Mouse (Mus musculus) forebrain, embryonic 11.5 days (tissue): ENCODE data around the gene Khnyn. TPM values are rescaled to one million over a fixed set of nuclear protein-coding genes. Genes with fewer than 3 reads are reported as not detected.

Experiments used
- ATAC-seq: fragments of 200-750 bp; cut with Nextera tagmentation; replicated peaks from 2 replicates; pipeline ENCODE4 v1.8.0; 2017; ENCODE audit warnings: moderate TSS enrichment; ENCODE audit not compliant: low FRiP score
- DNase-seq: peaks from one replicate; pipeline ENCODE4 v3.0.0-alpha.2; 2017; ENCODE audit warnings: low spot score
- H3K27ac ChIP-seq: fragments of 300-500 bp; sonication (generic); 2 replicates; pipeline ENCODE4 v1.5.1; 2014; ENCODE audit warnings: low read depth, low read length
- H3K27me3 ChIP-seq: fragments of 300-500 bp; sonication (generic); 2 replicates; pipeline ENCODE4 v1.6.1; 2014; ENCODE audit warnings: mild to moderate bottlenecking, low read length, mixed read lengths; ENCODE audit not compliant: control insufficient read depth, insufficient read depth
- H3K36me3 ChIP-seq: fragments of 300-500 bp; sonication (generic); 2 replicates; pipeline ENCODE4 v1.6.1; 2014; ENCODE audit warnings: mild to moderate bottlenecking, low read length, moderate library complexity, mixed read lengths; ENCODE audit not compliant: control insufficient read depth, insufficient read depth
- H3K4me1 ChIP-seq: fragments of 300-500 bp; sonication (generic); replicated peaks from 2 replicates; pipeline ENCODE4 v1.6.1; 2014; ENCODE audit warnings: low read length, mixed read lengths; ENCODE audit not compliant: control insufficient read depth, insufficient read depth
- H3K4me2 ChIP-seq: fragments of 300-500 bp; sonication (generic); 2 replicates; pipeline ENCODE4 v1.6.1; 2014; ENCODE audit warnings: low read depth, mild to moderate bottlenecking, low read length, moderate library complexity, mixed read lengths; ENCODE audit not compliant: severe bottlenecking
- H3K4me3 ChIP-seq: fragments of 300-500 bp; sonication (generic); 2 replicates; pipeline ENCODE4 v1.5.1; 2014; ENCODE audit warnings: low read depth, low read length
- H3K9ac ChIP-seq: fragments of 300-500 bp; sonication (generic); 2 replicates; pipeline ENCODE4 v1.6.1; 2014; ENCODE audit warnings: low read length
- H3K9me3 ChIP-seq: fragments of 300-500 bp; sonication (generic); 2 replicates; pipeline ENCODE4 v1.6.1; 2016; ENCODE audit warnings: low read length, mixed read lengths; ENCODE audit not compliant: control insufficient read depth
- WGBS: fragments of 180-500 bp; shearing (Covaris S2); extraction: QIAGEN DNeasy Blood & Tissue Kit; methylation state at CpG from one replicate; pipeline ENCODE4 v1.1.7; 2014; 5-methylcytosine and 5-hydroxymethylcytosine counted together
- polyA plus RNA-seq: library from polyadenylated mRNA; unstranded; fragments of >200 nt; fragmentation: Nextera tagmentation; extraction: Ambion mirVana; gene quantifications from 2 replicates; pipeline ENCODE4 v1.2.1, GENCODE M21; 2014

Gene Khnyn
- polyA plus RNA-seq, 1 experiment from 2014 or later = 14.9 TPM

DNA sequence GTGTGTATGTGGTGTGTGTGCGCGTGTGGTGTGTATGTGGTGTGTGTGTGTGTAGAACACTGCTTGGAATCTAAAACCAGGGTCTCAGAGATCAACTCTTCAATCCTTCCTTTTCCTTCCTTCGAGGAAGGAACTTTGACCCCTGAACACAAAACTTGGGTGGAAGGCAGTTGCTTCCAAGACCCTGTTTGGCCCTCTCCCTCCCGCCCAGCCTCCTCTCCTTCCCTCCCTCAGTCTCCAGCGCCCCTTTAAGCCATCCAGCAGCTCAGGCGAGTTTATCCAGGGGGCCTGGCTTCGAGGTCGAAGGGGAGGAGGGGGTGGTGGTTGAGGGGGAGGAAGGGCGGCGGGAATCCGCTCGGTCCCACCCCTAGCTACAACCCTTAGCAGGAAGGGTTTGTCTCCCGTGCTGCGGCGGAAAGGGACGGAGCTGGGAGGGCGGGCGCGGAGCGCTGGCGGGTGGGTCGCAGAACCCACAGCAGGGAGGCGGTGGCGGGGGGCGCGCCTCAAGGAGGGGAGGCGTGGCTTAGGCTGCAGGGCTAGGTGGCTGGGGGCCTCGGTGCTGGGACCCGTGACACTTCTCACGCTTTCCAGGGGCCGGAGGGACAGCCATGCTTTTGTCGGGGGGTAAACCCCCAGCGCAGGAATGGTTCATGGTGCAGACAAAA is 31.0 kb upstream of the Khnyn start, which contains the start of gene Nynrin:
Gene Nynrin, plus strand, starts transcription at position 390 of the 665 bp plus-strand sequence.
- peak; percentile 86 for ATAC-seq
- 1% methylated on average over 30 of the region's 33 CpGs for WGBS

DNA sequence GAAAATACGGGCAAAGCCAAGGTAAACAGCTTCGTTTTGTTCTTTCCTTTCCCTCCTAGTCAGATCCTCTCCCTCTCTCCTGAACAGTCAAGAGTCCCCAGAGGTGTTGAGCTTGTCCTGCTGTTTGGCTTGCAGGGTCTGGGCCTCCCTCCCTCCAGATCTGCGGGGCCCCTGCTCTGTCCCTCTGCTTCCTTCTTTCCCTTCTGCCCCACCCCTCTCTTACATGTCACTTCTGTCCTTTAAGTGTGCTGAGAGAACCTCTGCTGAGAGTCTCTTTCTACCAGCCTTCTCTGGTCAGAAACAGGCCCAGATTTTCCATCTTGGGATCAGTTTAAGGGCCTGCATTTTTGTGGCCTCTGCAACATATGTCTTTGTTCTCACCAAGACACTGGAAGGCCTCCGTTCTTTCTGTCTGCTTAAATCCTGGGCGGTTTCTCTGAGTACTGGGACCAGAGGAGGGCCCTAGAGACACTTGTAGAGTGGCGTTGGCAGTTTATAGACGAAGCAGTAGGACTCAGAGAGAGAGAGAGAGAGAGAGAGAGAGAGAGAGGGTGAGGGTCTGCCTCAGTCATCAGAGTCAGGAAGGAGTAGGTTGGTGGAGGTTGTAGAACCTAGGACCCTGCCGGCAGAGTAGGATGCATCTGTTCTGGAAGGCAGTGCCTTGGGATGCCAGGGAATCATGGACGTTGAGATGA is 30.2 kb upstream of the Khnyn start:
- H3K9ac ChIP-seq = peak overlapping the region; percentile 79
- WGBS = 0% methylated on average over 9 of the region's 9 CpGs
- H3K9me3 ChIP-seq = no peaks in the 10 kb centered on the region
- H3K4me1 ChIP-seq = peaks cover 27% of the 10 kb centered on the region
- no peaks in the 10 kb centered on the region for H3K27me3 ChIP-seq
- DNase-seq (no peak), ATAC-seq (peak; percentile 23; the same call in 1 of the 2 replicates)
- H3K4me2 ChIP-seq = peak overlapping the region; percentile 67
- H3K27ac ChIP-seq = peak overlapping the region; percentile 88
- H3K36me3 ChIP-seq = no peaks in the 10 kb centered on the region
- H3K4me3 ChIP-seq = peak overlapping the region; percentile 60

More for the DNA sequence above, 31.0 kb upstream of the Khnyn start, which contains the start of gene Nynrin:
- Histone ChIP-seq H3K4me2 (peak within 1 kb of the TSS; percentile 67), H3K9me3 (no peaks in the 10 kb centered on the region), H3K36me3 (no peaks in the 10 kb centered on the region), H3K4me3 (peak within 1 kb of the TSS; percentile 60), H3K27me3 (no peaks in the 10 kb centered on the region), H3K27ac (peak within 1 kb of the TSS; percentile 88), H3K4me1 (peaks cover 27% of the 10 kb centered on the region), H3K9ac (peak within 1 kb of the TSS; percentile 79)
- peak; percentile 88 for DNase-seq

DNA sequence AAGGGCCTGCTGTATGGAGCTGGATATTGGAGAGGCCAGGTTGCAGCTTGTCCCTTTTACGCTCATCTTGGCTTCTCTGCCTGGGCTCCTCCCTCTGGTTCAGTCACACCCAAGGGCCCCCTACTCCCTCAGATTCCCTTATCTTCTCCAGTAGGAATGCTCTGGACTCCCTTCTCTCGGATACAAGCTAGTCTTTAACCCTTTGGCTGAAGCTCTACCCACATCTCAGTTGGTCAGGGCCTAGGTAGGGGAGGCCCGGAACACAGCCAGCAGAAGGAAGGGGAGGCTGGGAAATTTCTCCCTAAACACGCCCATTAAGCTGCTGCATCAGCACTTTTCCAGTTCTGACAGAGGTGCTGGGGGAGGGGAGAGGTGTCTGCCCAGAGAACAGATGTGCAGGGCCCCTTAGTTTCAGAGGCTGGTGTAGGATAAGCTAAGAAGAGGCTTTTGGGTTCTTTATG is 29.6 kb upstream of the Khnyn start:
- H3K9me3 ChIP-seq = no peaks in the 10 kb centered on the region
- H3K4me3 ChIP-seq = peak overlapping the region; percentile 60
- peak; percentile 28; the same call in 1 of the 2 replicates for ATAC-seq
- H3K27me3 ChIP-seq = no peaks in the 10 kb centered on the region
- H3K4me1 ChIP-seq = peaks cover 27% of the 10 kb centered on the region
- H3K36me3 ChIP-seq = no peaks in the 10 kb centered on the region
- H3K27ac ChIP-seq = peak overlapping the region; percentile 88
- 7% methylated on average over 4 of the region's 4 CpGs for WGBS
- peak overlapping the region; percentile 79 for H3K9ac ChIP-seq
- H3K4me2 ChIP-seq = peak overlapping the region; percentile 67
- DNase-seq = no peak

DNA sequence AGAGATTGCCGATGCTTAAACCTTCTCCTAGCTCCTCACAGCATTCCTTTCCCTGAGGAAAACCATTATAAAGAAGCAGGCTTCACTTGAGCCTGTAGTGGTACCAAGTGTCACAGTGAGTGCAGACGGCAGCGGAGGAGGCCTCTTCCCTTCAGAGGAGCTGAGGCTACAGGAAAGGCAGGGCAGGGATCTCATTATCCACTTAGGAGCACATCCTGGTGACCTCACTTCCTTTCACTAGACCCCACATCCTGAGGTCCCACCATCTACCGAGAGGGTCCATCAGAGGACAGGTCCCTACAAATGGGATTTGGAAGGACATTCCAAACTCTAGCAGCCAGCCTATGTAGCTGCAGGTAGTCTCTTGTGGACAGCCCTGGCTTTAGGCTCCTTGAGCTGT is 27.2 kb upstream of the Khnyn start:
- no peak for DNase-seq
- H3K9ac ChIP-seq = no peak overlapping the region
- H3K4me3 ChIP-seq = no peak overlapping the region
- H3K4me1 ChIP-seq = peaks cover 23% of the 10 kb centered on the region
- ATAC-seq = no peak
- H3K4me2 ChIP-seq = no peak overlapping the region
- no peaks in the 10 kb centered on the region for H3K27me3 ChIP-seq
- WGBS = 78% methylated on average over 4 of the region's 4 CpGs
- H3K36me3 ChIP-seq = no peaks in the 10 kb centered on the region
- no peak overlapping the region for H3K27ac ChIP-seq
- no peaks in the 10 kb centered on the region for H3K9me3 ChIP-seq

DNA sequence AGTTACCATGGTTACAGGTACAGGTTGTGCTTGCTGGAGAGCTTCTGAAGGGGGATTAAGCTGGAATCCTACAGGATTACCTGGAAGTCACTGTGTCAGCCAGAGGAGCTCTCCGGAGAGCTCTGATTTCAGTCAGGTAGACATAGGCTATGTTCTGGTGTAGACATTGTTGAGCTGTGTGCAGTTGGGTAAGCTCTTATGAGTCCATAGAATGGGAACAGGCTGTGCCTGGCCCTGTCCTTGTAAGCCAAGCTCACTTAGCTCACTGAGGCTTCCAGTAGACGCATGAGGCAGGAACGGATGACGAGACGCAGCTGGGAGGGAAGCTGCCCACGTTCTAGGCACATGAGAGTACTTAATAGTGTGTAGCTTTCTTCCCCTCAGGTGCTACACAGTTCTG is 22.6 kb upstream of the Khnyn start:
- Histone ChIP-seq H3K4me1 (peaks cover 2% of the 10 kb centered on the region; the same call in 1 of the 2 replicates), H3K36me3 (no peaks in the 10 kb centered on the region), H3K27ac (no peak overlapping the region), H3K27me3 (no peaks in the 10 kb centered on the region), H3K4me3 (no peak overlapping the region), H3K4me2 (no peak overlapping the region), H3K9ac (no peak overlapping the region), H3K9me3 (no peaks in the 10 kb centered on the region)
- WGBS = 78% methylated on average over 6 of the region's 6 CpGs
- DNase-seq (no peak), ATAC-seq (no peak)

DNA sequence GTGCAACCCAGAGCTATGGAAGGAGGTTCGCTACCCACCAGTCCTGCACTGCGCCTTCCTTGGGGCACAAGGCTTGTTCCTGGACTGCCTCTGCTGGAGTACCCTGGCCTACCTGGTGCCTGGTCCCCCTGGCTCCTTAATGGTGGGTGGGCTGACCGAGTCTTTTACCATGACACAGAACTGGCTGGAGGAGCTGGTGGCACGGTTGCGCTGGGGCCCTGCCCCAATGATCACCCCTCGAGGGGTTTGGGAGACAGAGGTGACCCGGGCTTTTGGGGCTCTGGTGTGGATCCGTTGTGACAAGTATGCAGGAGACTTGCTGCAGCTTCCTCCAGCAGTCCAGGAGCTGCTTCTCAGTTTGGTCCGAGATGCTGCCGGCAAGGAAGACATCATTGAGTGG is 21.8 kb upstream of the Khnyn start:
- Histone ChIP-seq H3K27me3 (no peaks in the 10 kb centered on the region), H3K9ac (no peak overlapping the region), H3K27ac (no peak overlapping the region), H3K36me3 (no peaks in the 10 kb centered on the region), H3K4me1 (peaks cover 2% of the 10 kb centered on the region; the same call in 1 of the 2 replicates), H3K4me3 (no peak overlapping the region), H3K9me3 (no peaks in the 10 kb centered on the region), H3K4me2 (no peak overlapping the region)
- no peak for ATAC-seq
- 93% methylated on average over 10 of the region's 10 CpGs for WGBS
- no peak for DNase-seq

DNA sequence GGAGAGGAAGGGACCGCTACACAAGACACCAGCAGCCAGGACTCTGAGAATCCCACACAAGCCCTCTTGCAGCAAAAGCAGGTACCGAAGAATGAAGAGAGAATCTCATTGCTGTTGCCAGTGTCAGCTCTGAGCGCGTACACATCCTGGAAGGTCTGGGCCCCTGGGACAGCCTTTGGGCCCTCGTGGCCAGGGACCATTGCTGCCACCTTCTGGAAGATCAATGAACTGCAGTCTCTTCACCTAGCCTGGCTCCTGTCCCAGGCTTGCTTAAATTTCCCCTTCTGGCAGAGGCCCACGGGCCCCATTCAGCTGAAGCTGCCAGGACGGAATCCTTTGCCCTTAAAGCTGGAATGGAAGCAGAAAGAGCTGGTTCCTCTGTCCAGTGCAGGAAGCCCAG is 21.0 kb upstream of the Khnyn start:
- Histone ChIP-seq H3K27ac (no peak overlapping the region), H3K9ac (no peak overlapping the region)

DNA sequence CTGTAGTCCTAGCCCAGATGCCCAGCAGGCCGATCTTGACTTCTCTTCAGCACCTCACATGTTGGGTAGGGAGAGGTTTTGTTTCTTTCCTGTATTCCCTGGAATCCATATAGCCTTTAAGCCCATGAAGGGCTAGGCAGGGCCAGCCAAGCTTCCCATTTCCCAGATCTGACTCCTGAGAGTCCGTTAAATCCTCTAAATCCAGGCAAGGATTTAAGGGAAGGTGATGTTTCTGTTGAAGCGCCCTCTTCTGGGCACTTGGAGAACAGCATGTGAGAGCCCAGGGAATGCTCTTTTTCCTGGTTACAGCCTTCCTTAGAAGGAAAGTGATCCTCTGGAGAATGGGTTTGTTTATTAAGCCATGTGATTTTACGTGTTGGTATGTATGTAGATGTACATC is 17.8 kb upstream of the Khnyn start:
- Histone ChIP-seq H3K9ac (no peak overlapping the region), H3K36me3 (peaks cover 15% of the 10 kb centered on the region; the same call in 1 of the 2 replicates), H3K27ac (no peak overlapping the region), H3K27me3 (no peaks in the 10 kb centered on the region), H3K9me3 (no peaks in the 10 kb centered on the region), H3K4me1 (0 out of 2 replicates have a peak, but pooled peaks cover 2% of the 10 kb centered on the region), H3K4me2 (no peak overlapping the region), H3K4me3 (no peak overlapping the region)
- DNase-seq (peak; percentile 74), ATAC-seq (no peak)
- 39% methylated on average over 4 of the region's 4 CpGs for WGBS

More for the DNA sequence above, 21.0 kb upstream of the Khnyn start:
- H3K4me3 ChIP-seq = no peak overlapping the region
- H3K9me3 ChIP-seq = no peaks in the 10 kb centered on the region
- no peak overlapping the region for H3K4me2 ChIP-seq
- no peaks in the 10 kb centered on the region for H3K27me3 ChIP-seq
- DNase-seq (peak; percentile 86), ATAC-seq (peak; percentile 63)
- peaks cover 2% of the 10 kb centered on the region; the same call in 1 of the 2 replicates for H3K4me1 ChIP-seq
- WGBS = 34% methylated on average over 7 of the region's 7 CpGs
- peaks cover 2% of the 10 kb centered on the region; the same call in 1 of the 2 replicates for H3K36me3 ChIP-seq
